Mouse (Mus musculus) layer of hippocampus, postnatal 14 days (tissue): ENCODE measurements at regions not wholly inside any gene's neighbourhood (a gene's known extent, or its start where the extent isn't known, plus 50 kb on each side); places are given as distances from the start of the nearest gene placed in this dataset.
"Not testable (repeated sequence)": the region's sequence is repeated elsewhere in the genome, so short reads cannot be mapped to it uniquely, and the experiment has no call there.

Source experiments
- DNase-seq, 2 experiments: peaks; one replicate each; pipeline ENCODE4 v3.0.0; 2021 to 2022; ENCODE audit warnings: low spot score in 2 of 2, mixed read lengths in 1 of 2

- DNase-seq = no peak
Observed at GRCm38 (mm10) chr1:160843671-160844070, 50.7 kb upstream of the Rabgap1l start.

GRCm38 (mm10) chr1:160844709-160845108 lies 51.7 kb upstream of the Rabgap1l start:
- DNase-seq = not testable (repeated sequence)

GRCm38 (mm10) chr1:160850674-160851073 lies 55.5 kb upstream of the Rc3h1 start:
- DNase-seq = no peak

GRCm38 (mm10) chr1:160854410-160854809 lies 51.8 kb upstream of the Rc3h1 start:
- peak in 1 of 2 experiments; percentile 3 for DNase-seq

GRCm38 (mm10) chr1:160855411-160855810 lies 50.8 kb upstream of the Rc3h1 start:
- DNase-seq = no peak

- peak; percentile 26 to 35 for DNase-seq
Observed at GRCm38 (mm10) chr1:160855926-160856620, 50.1 kb upstream of the Rc3h1 start.
